Mouse (Mus musculus) liver, embryonic 14.5 days (tissue): Measurements from ENCODE around the gene Nop2. TPM values are rescaled to one million over a fixed set of nuclear protein-coding genes. Genes with fewer than 3 reads are reported as not detected.

ENCODE experiments used
- ATAC-seq: fragments of 200-750 bp; cut with Nextera tagmentation; 2 replicates; pipeline ENCODE4 v1.8.0; 2017; ENCODE audit warnings: moderate number of reproducible peaks, mild to moderate bottlenecking, moderate library complexity; ENCODE audit not compliant: insufficient read depth
- DNase-seq, 3 experiments: peaks; one replicate each; pipeline ENCODE4 v3.0.0-alpha.2; 2012 to 2013; ENCODE audit warnings: low read depth in 3 of 3, low spot score in 3 of 3
- H3K27ac ChIP-seq: fragments of 300-500 bp; sonication (generic); 2 replicates; pipeline ENCODE4 v1.5.1; 2014; ENCODE audit warnings: moderate library complexity, mild to moderate bottlenecking, control low read depth, inconsistent platforms
- H3K27me3 ChIP-seq: fragments of 300-500 bp; sonication (generic); 2 replicates; pipeline ENCODE4 v1.6.1; 2014; ENCODE audit warnings: mild to moderate bottlenecking, low read length, moderate library complexity; ENCODE audit not compliant: control insufficient read depth, insufficient read depth
- H3K36me3 ChIP-seq: fragments of 300-500 bp; sonication (generic); replicated peaks from 2 replicates; pipeline ENCODE4 v1.6.1; 2014; ENCODE audit warnings: low read depth; ENCODE audit not compliant: control insufficient read depth, insufficient read depth
- H3K4me1 ChIP-seq, 2 experiments: fragments of 200-500 bp in 1 of 2; fragments of 300-500 bp in 1 of 2; sonication (generic) in 1 of 2; replicated peaks; 2 replicates each; pipeline ENCODE4 v1.6.1; 2012 to 2014; ENCODE audit warnings: antibody characterized with exemption in 1 of 2, inconsistent platforms in 1 of 2, low read length in 1 of 2; ENCODE audit not compliant: control insufficient read depth in 2 of 2, insufficient read depth in 2 of 2
- H3K4me2 ChIP-seq: fragments of 300-500 bp; sonication (generic); 2 replicates; pipeline ENCODE4 v1.6.1; 2014; ENCODE audit warnings: low read depth, mild to moderate bottlenecking, control low read depth, moderate library complexity
- H3K4me3 ChIP-seq, 2 experiments: fragments of 200-500 bp in 1 of 2; fragments of 300-500 bp in 1 of 2; sonication (generic) in 1 of 2; 2 replicates each; pipeline ENCODE4 v1.5.1; 2012 to 2014; ENCODE audit warnings: low read depth in 2 of 2, low read length in 2 of 2, mild to moderate bottlenecking in 2 of 2, control low read depth in 1 of 2, inconsistent platforms in 1 of 2, moderate library complexity in 1 of 2; ENCODE audit not compliant: insufficient read depth in 1 of 2
- H3K9ac ChIP-seq: fragments of 300-500 bp; sonication (generic); replicated peaks from 2 replicates; pipeline ENCODE4 v1.6.1; 2014; ENCODE audit warnings: mild to moderate bottlenecking, control low read depth, moderate library complexity
- H3K9me3 ChIP-seq: fragments of 300-500 bp; sonication (generic); 2 replicates; pipeline ENCODE4 v1.6.1; 2016; ENCODE audit warnings: low read length, mixed read lengths; ENCODE audit not compliant: control insufficient read depth
- CTCF ChIP-seq: IDR thresholded peaks from 2 replicates; pipeline ENCODE4 v1.5.1; 2016; ENCODE audit warnings: antibody characterized with exemption, low read depth, control low read depth
- EP300 ChIP-seq: IDR thresholded peaks from 2 replicates; pipeline ENCODE4 v1.6.1; 2016; ENCODE audit warnings: antibody characterized with exemption, low read depth
- WGBS: fragments of 180-500 bp; shearing (Covaris S2); extraction: QIAGEN DNeasy Blood & Tissue Kit; methylation state at CpG from one replicate; pipeline ENCODE4 v1.1.7; 2014; ENCODE audit not compliant: insufficient replicate concordance; 5-methylcytosine and 5-hydroxymethylcytosine counted together
- polyA plus RNA-seq, 2 experiments: library from polyadenylated mRNA; depleted of rRNA in 1 of 2; stranded (reverse) in 1 of 2; unstranded in 1 of 2; fragments of >200 nt; fragmentation: Nextera tagmentation in 1 of 2; extraction: Ambion mirVana in 1 of 2; gene quantifications; 2 replicates each; pipeline versions ENCODE4 v1.2.1 to v1.2.3; 2012 to 2014

The Nop2 gene
- polyA plus RNA-seq, 2 experiments: 24.5 to 33.1 TPM

DNA sequence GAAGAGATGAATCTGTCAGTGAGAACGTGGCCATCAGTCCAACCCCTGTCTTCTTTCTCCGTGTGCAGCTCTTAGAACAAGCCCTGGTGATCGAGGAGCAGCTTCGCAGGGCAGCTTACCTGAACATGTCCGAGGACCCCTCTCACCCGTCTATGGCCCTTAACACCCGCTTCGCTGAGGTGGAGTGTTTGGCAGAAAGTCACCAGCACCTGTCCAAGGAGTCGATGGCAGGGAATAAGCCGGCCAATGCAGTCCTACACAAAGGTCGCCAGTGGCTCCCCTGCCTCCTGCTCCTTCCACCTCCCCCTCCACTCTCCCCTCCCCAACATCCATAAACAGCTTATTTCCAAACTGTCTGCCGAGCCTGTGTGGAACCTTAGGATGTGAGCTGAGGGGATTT lies 3.0 kb upstream of the Nop2 start:
- Histone ChIP-seq H3K36me3 (peaks cover 50% of the 10 kb centered on the region), H3K4me3 (no peak overlapping the region), H3K4me1 (peaks cover 3 to 8% of the 10 kb centered on the region in 2 experiments; a peak in 3 of 4 replicates), H3K9ac (no peak overlapping the region), H3K27ac (no peak overlapping the region), H3K9me3 (no peaks in the 10 kb centered on the region), H3K27me3 (no peaks in the 10 kb centered on the region), H3K4me2 (no peak overlapping the region)
- no peak for DNase-seq
- TF ChIP-seq EP300 (no peak), CTCF (no peak)
- ATAC-seq: no peak
- WGBS: 83% methylated on average over 12 of the region's 12 CpGs

DNA sequence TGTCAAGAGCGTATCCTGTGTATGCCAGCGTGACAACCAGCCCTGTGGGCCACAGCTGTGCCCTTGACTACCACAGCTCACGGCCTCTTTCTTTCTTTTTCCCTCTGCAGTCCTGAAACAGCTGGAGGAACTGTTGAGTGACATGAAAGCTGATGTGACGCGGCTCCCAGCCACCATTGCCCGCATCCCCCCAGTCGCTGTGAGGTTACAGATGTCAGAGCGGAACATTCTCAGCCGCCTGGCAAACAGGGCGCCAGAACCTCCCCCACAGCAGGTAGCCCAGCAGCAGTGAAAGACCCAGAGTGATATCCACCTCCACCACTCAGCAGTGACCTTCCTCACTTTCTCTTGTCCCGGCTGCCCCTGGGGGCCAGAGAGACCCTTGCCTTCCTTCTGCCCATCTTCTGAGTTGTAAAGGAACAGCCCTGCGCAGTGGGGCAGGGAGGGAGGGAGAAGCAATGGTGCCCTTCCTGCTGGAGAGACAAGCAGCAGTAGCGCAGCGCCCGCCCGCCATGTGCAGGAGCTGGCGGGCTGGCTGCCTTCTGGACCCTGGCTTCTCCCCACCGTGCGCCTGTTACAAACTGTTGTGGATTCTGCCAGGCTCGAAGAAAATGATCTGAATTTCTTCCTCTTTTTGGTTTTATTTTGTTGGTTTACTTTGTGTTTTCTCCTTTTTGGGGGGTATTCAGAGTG lies 1.9 kb upstream of the Nop2 start:
- 87% methylated on average over 20 of the region's 20 CpGs for WGBS
- DNase-seq: no peak
- Histone ChIP-seq H3K36me3 (peaks cover 54% of the 10 kb centered on the region), H3K4me3 (no peak overlapping the region), H3K27ac (no peak overlapping the region), H3K27me3 (no peaks in the 10 kb centered on the region), H3K9ac (no peak overlapping the region), H3K4me1 (peaks cover 3 to 8% of the 10 kb centered on the region in 2 experiments; a peak in 3 of 4 replicates), H3K9me3 (no peaks in the 10 kb centered on the region), H3K4me2 (no peak overlapping the region)
- no peak for ATAC-seq
- TF ChIP-seq CTCF: no peak
- no peak for TF ChIP-seq EP300

- DNase-seq (no peak), ATAC-seq (no peak)
- H3K27me3 ChIP-seq: no peaks in the 10 kb centered on the region
- peak overlapping the region; percentile 89 for H3K9ac ChIP-seq
- H3K4me1 ChIP-seq: peaks cover 3 to 8% of the 10 kb centered on the region in 2 experiments; a peak in 3 of 4 replicates
- peak overlapping the region; percentile 41 for H3K27ac ChIP-seq
- no peak for TF ChIP-seq EP300
- no peak for TF ChIP-seq CTCF
- no peaks in the 10 kb centered on the region for H3K9me3 ChIP-seq
- whole genome bisulfite sequencing: 4% methylated on average over 11 of the region's 11 CpGs
- peak overlapping the region; percentile 91 to 92 for H3K4me3 ChIP-seq
- H3K36me3 ChIP-seq: peaks cover 59% of the 10 kb centered on the region
- peak overlapping the region; percentile 99 for H3K4me2 ChIP-seq
These were observed 761 bp downstream of the Nop2 start for GRCm38 (mm10) chr6:125132470-125132869.

GRCm38 (mm10) chr6:125137002-125137671 lies 5.4 kb downstream of the Nop2 start:
- H3K9ac ChIP-seq: no peak overlapping the region
- peaks cover 3 to 5% of the 10 kb centered on the region in 2 experiments; a peak in 2 of 4 replicates for H3K4me1 ChIP-seq
- peaks cover 80% of the 10 kb centered on the region for H3K36me3 ChIP-seq
- H3K4me3 ChIP-seq: no peak overlapping the region
- no peaks in the 10 kb centered on the region for H3K27me3 ChIP-seq
- no peak overlapping the region for H3K27ac ChIP-seq
- no peak for DNase-seq
- no peak for ATAC-seq
- 83% methylated on average over 19 of the region's 19 CpGs for WGBS
- no peak overlapping the region for H3K4me2 ChIP-seq
- no peaks in the 10 kb centered on the region for H3K9me3 ChIP-seq
- no peak for TF ChIP-seq EP300
- peak; percentile 75 for TF ChIP-seq CTCF

DNA sequence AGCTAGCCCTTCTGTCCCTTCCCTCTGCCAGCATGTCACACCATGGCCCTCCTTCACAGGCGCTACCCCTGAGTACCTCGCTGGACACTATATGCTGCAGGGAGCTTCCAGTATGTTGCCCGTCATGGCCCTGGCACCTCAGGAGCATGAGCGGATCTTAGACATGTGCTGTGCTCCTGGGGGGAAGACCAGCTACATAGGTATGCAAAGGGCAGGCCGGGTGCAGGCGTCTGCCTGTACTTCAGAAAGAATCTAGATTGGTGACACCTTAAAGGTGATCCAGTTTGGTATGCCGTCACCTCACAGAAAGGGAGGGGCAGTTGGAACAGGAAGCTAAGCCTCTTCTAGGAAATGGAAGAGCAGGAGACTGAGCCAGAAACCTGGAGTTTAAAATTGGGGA lies 8.0 kb downstream of the Nop2 start:
- Histone ChIP-seq H3K4me2 (no peak overlapping the region), H3K9me3 (no peaks in the 10 kb centered on the region), H3K4me1 (peaks cover 3 to 4% of the 10 kb centered on the region in 2 experiments; a peak in 3 of 4 replicates), H3K9ac (no peak overlapping the region), H3K27me3 (no peaks in the 10 kb centered on the region), H3K36me3 (peaks cover 69% of the 10 kb centered on the region), H3K4me3 (no peak overlapping the region), H3K27ac (no peak overlapping the region)
- WGBS: 77% methylated on average over 7 of the region's 7 CpGs
- TF ChIP-seq EP300 (no peak), CTCF (no peak)
- ATAC-seq: no peak
- DNase-seq: no peak
